Mouse (Mus musculus) adrenal gland, postnatal 36 days (tissue): ENCODE measurements around the gene Chd3. TPM values are rescaled to one million over a fixed set of nuclear protein-coding genes. Genes with fewer than 3 reads are reported as not detected.

ENCODE experiments used
- DNase-seq, 2 experiments: peaks; one replicate each; pipeline ENCODE4 v3.0.0; 2021; ENCODE audit warnings: mixed read lengths in 1 of 2
- total RNA-seq, 2 experiments: library from RNA; stranded (reverse); gene quantifications; 2 replicates each; pipeline ENCODE4 v1.2.3; 2021

The Chd3 gene
- total RNA-seq, 2 experiments from 2014 or later: 78.6 to 119 TPM

DNA sequence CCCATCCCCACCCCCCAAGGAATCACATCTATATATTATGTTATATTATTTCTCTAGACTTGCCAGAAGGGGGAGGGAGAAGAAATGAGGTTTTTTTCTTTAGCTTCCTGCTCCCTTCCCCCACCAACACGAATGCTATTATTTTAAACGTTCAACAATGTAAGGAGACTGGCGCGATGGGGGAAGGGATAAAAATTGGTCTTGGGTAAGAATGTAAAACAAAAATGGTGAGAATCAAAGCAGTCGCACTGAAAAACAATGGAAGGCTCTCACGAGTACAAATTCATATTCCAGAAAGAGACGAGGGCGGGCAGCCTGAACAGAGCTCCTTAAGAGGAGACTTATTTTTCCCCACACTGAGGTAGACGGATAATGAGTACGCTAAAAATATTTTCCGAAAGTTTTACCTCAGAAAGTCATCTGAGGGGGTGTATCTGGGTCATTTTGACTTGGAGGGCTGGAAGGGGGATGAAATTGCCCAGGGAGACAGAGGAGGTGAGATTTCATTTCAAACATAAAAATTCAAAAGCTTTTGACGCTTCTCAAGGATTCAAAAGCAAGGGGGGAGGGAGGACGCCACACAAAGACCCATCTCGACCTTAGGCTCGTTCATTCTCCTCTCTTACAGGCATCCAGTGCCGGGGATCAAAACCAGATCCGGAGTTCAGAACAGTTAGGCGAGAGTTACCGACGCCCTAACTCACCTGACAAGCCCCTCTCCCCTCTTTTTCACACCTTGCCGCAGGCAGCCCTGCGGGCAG lies 2.2 kb downstream of the Chd3 start:
- DNase-seq: peak in 1 of 2 experiments; percentile 51

DNA sequence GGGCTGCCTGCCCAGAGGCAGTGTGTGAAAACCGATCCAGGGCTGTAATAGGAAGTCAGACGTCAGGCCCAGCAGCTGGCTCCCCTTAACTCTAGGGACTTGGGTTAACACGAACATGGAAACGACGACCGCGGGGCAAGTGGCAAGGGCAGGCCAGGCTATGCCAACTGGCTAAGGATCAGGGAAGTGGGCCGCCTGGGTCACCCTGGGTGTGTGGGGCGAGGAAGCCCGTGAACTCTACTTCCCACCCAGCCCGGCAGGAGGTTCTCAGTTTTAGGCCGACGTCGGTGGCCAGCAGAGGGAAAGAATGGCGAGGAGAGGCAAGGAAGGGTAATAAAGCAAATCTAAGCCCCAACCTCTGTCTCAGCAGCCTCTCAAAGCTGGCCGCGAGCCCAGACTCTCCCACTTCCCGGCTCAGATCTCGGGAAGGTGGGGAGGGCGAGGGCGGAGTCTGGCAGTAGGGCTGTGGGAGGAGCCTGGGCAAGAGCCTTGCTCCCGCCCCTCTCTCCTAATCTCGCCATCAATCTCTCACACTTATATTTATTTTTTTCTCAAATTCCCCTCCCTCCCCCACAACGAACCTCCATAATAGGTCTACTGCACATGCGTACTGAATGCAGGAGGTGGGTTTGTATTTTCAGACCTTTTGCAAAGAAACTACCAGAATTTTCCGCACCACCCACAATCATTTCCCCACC lies 2.9 kb downstream of the Chd3 start:
- DNase-seq: peak; percentile 97 to 98

GRCm38 (mm10) chr11:69365722-69366121 lies 3.5 kb downstream of the Chd3 start:
- no peak for DNase-seq

DNA sequence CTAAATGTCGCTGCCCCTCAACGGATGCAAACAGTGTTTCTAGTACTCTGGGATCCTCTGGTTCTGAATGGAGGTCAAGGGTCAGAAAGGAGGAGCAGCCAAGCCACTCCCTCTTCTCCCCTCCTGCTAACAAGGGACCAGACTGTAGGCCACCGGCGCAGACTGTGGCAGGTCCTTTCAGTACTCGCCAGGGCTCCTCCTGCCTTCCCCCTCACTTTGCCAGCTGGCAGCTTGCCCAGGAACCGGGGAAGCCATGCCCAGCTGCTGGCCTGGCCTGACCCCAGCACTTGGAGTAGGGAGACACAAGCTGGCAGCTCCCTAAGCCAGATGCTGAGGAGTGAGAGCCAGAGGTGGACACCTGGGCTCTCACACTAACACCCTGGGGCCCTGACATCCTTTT lies 4.3 kb downstream of the Chd3 start:
- DNase-seq: peak; percentile 97 to 98

GRCm38 (mm10) chr11:69364376-69364775 lies 4.8 kb downstream of the Chd3 start:
- DNase-seq: no peak

DNA sequence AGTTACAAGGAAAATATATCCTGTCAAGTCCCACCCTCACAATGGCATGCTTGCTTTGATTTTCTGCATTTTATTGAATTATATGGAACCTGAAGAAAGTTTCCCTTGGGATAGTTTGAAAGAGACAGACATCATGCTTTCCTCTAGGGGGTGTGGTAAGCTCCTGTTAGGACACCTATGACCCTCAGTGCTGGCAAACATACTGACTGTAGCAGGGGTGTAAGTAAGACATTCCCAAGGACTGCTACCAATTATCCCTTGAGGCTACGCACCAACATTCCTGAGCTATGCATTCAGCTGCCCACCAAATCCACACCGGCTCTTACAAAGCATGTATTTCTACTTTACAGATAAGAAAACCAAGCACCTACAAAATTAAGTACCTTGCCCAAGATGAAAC lies 6.7 kb downstream of the Chd3 start:
- DNase-seq: no peak

DNA sequence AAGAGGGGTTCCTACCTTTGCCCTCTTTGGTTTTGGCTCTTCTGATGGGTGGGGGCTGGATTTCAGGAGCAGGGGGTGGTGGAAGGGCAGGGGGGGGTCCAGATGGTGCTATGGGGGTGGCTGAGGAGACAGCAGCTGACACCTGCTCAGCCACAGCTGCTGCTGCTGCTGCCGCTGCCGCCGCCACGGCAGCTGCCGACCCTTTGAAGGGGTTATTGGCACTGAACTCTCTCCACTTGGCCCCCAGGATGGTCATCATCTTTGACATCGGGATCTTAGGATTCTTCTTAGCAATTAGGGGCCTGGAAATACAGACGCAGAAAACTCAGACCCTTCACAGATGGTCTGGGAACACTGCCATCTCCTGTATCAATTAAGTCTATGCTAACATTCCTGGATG lies 7.2 kb downstream of the Chd3 start:
- no peak for DNase-seq

DNA sequence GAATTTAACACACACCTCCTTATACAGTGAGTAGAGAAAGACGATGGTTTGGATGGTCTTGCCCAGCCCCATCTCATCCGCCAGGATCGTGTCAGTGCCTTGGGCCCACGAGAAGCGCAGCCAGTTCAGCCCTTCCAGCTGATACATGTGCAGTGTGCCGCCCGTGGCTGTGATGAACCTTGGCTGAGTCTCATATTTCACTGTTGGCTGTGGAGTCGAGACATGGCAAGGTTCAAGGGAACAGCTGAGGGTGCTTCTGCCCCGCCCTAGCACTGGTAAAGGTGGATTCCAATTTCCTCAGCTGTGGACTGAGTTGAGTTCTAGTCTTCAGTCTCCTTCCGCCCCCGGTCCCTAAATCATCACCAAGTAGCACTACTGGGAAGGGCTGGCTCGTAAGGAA lies 11.5 kb downstream of the Chd3 start:
- no peak for DNase-seq

DNA sequence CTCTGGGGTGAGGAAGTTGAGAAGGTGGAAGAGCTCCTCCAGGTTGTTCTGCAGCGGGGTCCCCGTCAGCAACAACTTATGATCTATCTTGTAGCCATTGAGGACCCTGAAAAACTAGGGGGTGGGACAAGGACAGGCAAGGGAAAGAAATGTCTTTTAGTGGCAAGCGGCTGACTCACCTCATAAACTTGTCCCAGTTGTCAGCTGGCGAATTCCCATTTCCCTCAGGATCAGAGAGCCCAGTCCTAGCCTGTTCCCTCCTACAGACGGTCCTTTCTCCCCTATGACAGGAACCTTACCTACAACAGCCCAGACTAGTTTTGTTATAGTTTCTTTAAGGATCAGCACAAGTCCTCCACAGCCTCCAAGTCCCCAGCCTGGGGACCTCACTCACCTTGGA lies 12.7 kb downstream of the Chd3 start:
- no peak for DNase-seq

DNA sequence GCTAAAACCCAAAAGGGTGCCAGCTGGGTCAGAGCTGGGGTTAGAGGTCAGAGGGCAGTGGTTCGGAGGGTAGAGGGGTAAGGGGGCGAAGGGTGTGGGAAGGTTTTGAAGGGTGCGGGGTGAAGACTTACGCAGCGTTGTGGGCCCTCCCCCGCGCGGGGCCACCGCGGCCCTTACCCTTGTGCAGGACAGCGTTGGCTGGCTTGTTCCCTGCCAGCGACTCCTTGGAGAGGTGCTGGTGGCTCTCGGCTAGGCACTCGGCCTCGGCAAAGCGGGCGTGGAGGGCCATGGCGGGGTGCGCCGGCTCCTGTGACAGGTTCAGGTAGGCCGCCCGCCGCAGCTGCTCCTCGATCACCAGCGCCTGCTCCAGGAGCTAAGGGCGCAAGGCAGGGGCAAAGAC lies 22.8 kb downstream of the Chd3 start:
- DNase-seq: no peak

DNA sequence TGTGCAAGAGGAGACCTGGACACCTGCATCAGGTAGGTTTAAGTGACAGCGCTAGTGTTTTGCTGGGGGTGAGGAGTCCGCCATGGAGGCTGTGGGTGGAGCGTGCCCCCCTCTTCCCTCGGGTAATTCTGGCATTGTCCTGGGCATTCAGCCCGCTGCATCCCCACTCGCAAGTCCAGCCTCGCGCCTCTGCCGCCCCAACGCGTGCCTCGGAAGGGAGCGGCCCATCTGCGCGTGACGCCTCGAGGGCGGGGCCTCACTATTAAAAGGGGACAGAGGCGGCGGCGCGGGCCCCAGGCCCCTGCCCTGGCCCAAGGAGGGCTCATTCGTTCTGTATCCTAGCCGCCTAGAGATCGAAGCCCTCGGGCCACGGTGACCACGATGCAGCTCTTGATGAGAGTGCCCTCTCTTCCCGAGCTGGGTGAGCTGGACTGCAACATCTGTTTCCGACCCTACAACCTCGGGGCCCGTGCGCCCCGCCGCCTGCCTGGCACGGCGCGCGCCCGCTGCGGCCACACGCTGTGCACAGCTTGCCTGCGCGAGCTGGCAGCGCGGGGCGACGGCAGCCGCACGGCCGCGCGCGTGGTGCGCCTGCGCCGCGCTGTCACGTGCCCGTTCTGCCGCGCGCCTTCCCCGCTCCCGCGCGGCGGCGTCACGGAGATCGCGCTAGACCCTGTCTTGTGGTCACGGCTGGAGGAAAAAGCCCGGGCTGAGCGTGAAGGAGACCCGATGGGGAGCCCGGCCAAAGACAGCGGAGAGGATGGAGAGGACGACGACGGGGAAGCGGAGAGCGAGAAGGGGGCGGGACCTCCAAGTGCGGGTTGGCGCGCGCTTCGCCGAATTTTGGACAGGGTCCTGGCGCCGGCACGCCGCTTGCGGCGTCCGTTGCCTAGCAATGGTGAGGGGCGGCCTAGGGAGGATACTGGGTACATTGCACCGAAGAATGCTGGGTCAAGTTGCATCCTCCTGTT lies 28.8 kb downstream of the Chd3 start, which contains the start of gene Rnf227:
Gene Rnf227, plus strand, starts transcription at position 301 of the 971 bp plus-strand sequence.
- DNase-seq: peak; percentile 75 to 87

DNA sequence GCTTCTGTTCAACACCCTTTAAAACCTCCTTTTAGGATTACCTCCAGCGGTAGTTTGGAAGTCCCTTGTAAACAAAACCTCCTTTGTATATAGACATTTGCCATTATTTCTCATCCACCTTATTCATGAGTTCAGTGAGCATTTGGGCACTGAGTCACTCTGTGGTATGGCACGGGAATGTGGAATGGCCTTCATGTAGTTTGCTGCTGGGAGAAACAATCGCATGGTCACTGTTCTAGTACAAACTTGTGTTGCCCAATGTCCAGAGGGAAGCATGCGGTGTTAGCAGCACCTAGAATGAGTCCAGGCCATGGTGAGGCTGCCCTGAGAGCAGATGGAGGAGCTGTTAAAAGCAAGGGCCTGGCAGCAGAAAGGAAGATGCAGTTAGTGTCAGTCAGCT lies 34.4 kb downstream of the Chd3 start:
- peak in 1 of 2 experiments; percentile 37 for DNase-seq

DNA sequence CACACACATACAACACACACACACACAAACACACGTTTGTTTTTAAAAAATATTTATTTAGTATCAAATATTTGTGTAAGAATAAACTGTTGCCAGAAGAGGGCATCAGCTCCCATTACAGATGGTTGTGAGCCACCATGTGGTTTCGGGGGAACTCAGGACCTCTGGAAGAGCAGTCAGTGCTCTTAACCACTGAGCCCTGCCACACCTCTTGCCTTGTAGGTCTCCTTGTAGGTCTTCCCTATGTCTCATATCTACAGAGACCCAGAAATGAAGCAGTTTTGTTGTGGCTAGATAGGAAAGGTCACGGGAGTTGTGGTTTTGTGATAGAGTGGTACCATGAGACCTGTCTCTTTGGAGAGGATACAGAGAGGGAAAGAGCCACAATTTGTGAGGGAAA lies 35.3 kb downstream of the Chd3 start:
- no peak for DNase-seq

GRCm38 (mm10) chr11:69332713-69333253 lies 36.4 kb downstream of the Chd3 start:
- DNase-seq: no peak

- DNase-seq: peak; percentile 80 to 86
Measured at GRCm38 (mm10) chr11:69331929-69332405, 37.2 kb downstream of the Chd3 start.

GRCm38 (mm10) chr11:69331152-69331551 lies 38.1 kb downstream of the Chd3 start:
- DNase-seq: peak; percentile 58 to 67

DNA sequence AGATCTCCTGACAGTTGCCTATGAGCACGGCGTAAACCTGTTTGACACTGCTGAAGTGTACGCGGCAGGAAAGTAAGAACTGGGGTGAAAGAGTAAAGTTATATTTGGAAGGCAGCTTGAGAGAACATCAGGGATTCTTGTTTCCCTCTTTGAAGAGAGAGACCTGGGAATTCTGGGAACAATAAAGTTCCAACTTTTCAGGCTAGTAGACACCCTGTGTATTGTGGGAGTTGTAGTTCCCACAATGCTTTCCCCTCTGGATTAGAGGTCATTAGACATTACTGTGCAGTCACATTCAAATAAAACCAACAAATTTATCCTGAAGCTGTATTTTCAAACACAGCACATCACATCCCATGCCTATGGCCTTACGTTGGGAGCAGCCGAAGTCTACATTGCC lies 40.7 kb downstream of the Chd3 start:
- DNase-seq: no peak

- DNase-seq: no peak
Measured at GRCm38 (mm10) chr11:69327648-69328047, 41.6 kb downstream of the Chd3 start.

GRCm38 (mm10) chr11:69327157-69327442 lies 42.1 kb downstream of the Chd3 start:
- DNase-seq: peak; percentile 33 to 63

DNA sequence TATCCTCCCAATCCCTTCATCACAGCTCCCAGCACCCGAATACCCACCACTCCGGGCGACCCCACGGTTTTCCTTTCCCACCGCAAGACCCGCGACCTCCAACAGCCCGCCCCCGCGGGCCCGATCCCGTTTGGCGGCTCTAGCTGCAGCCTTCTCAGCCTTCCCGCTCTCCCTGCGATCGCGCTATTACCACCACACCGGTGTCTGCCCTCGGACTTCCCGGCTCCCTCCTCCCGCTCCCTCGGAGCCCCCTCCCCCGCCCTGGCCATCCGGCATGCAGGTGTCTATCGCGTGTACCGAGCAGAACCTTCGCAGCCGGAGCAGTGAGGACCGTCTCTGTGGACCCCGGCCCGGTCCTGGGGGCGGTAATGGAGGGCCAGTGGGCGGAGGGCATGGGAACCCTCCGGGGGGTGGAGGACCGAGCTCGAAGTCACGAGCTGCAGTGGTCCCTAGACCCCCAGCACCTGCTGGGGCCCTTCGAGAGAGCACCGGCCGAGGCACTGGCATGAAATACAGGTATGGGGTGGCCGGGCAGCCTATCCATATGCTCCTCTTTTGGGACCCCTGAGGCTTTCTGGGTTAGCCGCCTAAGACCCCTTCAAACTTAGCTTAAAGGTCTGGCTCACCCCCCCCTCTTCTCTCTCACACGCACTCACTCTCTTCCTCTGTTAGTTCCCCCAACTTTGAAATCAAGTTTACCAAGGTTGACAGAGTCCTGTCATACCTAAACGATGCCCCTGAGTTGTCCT lies 42.6 kb downstream of the Chd3 start:
- no peak for DNase-seq

DNA sequence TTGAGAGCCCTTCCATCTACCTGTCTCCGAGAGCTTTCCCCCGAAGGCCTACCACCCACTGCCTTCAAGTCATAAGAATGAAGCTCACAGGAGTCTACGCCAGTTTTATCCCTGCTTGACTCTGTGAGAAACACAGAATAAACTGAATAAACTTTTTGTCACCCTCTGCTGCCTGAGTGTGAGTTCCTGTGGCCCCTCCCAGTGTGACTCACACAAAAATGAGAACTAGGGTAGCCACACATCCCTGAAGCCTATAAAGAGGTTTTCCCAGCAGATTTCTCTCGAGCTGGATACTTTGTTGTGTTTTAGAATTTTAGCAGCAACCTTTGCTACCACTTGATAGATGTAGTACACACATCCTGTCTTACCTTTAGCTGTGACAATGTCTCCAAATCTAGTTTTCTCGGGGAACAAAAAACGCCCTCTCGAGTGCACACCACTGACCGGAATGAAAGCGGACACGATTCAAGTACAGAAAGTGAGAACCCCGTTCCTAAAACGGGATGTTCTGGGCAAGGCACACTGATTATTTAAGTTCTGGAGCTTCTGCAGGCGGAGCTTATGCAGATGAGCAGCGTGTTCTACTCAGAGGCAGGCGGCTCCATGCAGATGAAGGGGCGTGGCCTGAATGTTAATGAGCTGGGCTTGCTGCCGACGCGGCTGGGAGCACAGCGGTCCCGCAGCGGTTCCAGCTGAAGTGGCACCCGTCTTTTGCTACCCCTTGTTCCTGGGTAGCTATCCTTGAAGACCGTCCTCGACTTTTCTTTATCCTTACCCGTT lies 43.4 kb downstream of the Chd3 start, which contains the start of gene Kcnab3:
Gene Kcnab3, plus strand, starts transcription at position 631 of the 780 bp plus-strand sequence.
- peak; percentile 92 for DNase-seq
